Mouse (Mus musculus): ENCODE measurements at regions not wholly inside any gene's neighbourhood (a gene's known extent, or its start where the extent isn't known, plus 50 kb on each side); places are given as distances from the start of the nearest gene placed in this dataset.
A peak's percentile ranks its signal among the peaks of the same experiment; 100 is the strongest.

DNA sequence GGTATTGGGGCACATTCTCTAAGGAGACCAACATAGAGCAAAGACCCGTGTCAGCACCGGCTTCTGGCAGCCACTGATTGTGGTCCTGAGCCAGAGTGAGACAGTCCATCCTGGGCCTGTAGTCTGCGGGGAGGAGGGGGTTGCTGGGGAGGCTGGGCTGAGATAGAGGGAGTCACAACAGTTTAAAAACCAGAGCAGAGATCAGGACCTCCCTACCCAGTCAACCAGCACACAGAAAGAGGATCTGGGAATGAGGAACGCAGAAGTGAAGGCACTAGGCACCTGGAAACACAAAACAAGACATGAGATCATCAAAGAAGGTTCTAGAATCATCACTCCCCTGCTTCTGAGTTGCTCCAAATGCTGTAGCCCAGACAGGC lies 72.4 kb upstream of the Frmd6 start:
- CTCF ChIA-PET, result no interaction called here

DNA sequence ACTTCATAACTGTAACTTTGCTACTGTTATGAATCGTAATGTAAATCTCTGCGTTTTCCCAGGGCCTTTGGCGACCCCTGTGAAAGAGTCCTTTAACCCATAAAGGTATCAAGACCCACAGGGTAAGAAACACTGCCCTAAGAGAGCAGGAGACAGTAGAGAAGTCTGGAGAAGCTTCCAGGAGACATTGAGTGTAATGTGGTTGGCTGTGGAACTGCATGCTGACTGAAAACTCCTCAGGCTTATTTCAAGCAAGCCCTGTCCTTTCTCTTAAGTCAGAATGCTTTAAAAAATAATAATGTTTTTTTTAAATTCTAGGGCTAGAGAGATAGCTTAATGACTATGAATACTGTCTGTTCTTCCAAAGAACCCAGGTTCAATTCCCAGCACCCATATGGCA lies 71.9 kb upstream of the Frmd6 start:
- DNase-seq (ENCODE audit: low read depth, low spot score) (no peak), ATAC-seq (no peak)

More for the DNA sequence above, 72.4 kb upstream of the Frmd6 start:
- H3K27me3 ChIP-seq, result no peaks in the 10 kb centered on the region
- no peak for DNase-seq (ENCODE audit: low read depth, low spot score)
- TF ChIP-seq CTCF (IDR thresholded peaks at IDR 0.05), result no peak
- in situ Hi-C loops (cut with MboI; ENCODE audit: low pct_unique_long_range_greater_than_20kb), result no loop called here
- no peak for ATAC-seq
- POLR2A ChIA-PET, result no interaction called here

DNA sequence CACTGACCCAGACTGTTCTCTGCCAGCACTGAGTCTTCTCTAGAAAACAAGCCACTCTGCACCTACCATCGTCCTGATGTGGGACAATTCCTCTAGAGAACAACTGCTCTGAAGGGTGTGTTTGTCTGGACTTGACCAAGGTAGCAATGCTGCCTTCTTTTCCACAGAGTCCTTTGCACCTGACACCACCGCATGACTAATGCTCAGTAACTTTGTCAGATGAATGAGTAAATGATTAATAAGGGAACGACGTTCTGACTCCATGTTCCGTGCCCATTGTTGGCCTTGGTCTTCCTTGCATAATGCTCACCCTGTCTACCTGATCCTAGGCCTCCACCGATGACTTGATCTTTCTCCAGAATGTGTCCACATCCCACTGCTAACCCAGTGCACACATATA lies 67.2 kb upstream of the Frmd6 start:
- POLR2A ChIA-PET, result no interaction called here
- in situ Hi-C loops (cut with MboI; ENCODE audit: low pct_unique_long_range_greater_than_20kb), result no loop called here
- CTCF ChIA-PET, result no interaction called here

More for the DNA sequence above, 71.9 kb upstream of the Frmd6 start:
- in situ Hi-C loops (cut with MboI; ENCODE audit: low pct_unique_long_range_greater_than_20kb), result no loop called here
- CTCF ChIA-PET, result no interaction called here
- H3K27me3 ChIP-seq, result no peaks in the 10 kb centered on the region
- TF ChIP-seq CTCF (IDR thresholded peaks at IDR 0.05), result no peak
- POLR2A ChIA-PET, result no interaction called here

DNA sequence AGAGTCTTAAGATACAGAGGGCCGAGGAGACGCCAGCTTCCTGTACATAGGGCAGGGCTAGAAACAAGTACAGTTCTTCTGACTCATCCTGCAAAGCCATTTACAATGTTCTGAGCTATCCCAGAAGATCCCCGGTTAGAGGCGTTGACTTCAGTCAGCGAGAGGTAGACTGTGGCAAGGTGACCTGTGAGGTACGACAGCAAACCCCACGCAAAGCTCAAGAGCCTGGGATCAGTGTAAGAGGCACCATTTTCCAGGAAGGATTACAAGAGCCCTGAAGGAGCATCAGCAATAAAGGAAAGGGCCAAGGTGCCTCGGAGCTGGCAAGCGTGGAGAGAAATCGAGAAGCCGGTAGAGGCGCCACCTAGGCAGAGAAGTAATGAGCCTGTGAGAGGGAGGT lies 61.8 kb upstream of the Frmd6 start:
- in situ Hi-C loops (cut with MboI; ENCODE audit: low pct_unique_long_range_greater_than_20kb), result loop anchor here (10.0 kb wide), 1 partner anchor 151 kb away; no protein-coding TSS in a partner anchor
- ATAC-seq (no peak), DNase-seq (ENCODE audit: low read depth, low spot score) (no peak)
- ChIA-PET POLR2A (no interaction called here), CTCF (no interaction called here)
- no peaks in the 10 kb centered on the region for H3K27me3 ChIP-seq
- TF ChIP-seq CTCF (IDR thresholded peaks at IDR 0.05), result no peak

More for the DNA sequence above, 67.2 kb upstream of the Frmd6 start:
- no peaks in the 10 kb centered on the region for H3K27me3 ChIP-seq
- ATAC-seq (no peak), DNase-seq (ENCODE audit: low read depth, low spot score) (no peak)
- no peak for TF ChIP-seq CTCF (IDR thresholded peaks at IDR 0.05)

DNA sequence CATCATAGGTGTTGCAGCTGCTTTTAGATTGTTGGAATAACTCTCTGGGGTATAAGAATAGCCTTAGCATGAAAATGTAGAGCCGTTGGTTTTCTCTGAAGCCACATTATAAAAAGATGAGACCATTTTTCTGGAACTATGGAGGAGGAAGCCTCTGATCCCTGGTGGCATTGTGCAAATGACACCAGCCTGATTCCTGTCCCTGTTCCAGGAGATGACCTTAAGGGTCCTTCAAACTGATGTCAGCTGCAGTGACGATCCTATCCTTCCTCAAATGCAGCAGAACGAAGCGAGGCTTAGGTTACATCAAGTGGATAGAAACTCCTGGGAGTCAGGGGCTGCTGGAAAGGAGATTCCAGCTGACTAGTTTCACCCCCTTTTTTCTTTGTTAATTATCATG lies 59.0 kb upstream of the Frmd6 start:
- no peaks in the 10 kb centered on the region for H3K27me3 ChIP-seq
- ATAC-seq, result no peak
- in situ Hi-C loops (cut with MboI; ENCODE audit: low pct_unique_long_range_greater_than_20kb), result loop anchor here (10.0 kb wide), 1 partner anchor 148 kb away; no protein-coding TSS in a partner anchor
- no peak for DNase-seq (ENCODE audit: low read depth, low spot score)
- CTCF ChIA-PET, result no interaction called here
- TF ChIP-seq CTCF (IDR thresholded peaks at IDR 0.05), result no peak
- POLR2A ChIA-PET, result interaction anchor here (0.7 kb wide), 1 partner anchor 711 kb away, joined by 3 read pairs; no protein-coding TSS in a partner anchor

DNA sequence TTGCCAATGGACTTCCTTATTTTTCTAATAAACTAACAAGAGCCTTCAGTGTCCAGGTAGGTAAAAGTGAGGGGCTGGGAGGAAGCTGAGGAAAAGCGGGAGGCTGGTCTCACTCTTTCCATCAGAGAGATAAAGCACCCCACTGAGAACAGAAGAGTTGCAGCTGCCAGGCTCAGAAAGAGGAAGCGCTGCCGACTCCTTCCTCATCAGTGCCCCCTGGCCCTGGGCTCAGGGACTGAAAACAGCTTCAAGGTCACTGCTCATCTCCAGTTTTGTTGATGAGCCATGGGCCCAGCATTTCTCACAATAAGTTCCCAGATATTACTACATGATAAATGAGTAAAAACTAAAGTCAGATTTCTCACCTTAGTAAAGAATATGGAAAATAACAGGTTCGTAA lies 57.4 kb upstream of the Frmd6 start:
- ChIA-PET POLR2A (interaction anchor here (1.2 kb wide), 1 partner anchor 58 kb away, joined by 3 read pairs; no protein-coding TSS in a partner anchor), CTCF (interaction anchor here (2.0 kb wide), 1 partner anchor 11 kb away, joined by 8 read pairs; no protein-coding TSS in a partner anchor)
- H3K27me3 ChIP-seq, result no peaks in the 10 kb centered on the region
- in situ Hi-C loops (cut with MboI; ENCODE audit: low pct_unique_long_range_greater_than_20kb), result loop anchor here (10.0 kb wide), 1 partner anchor 147 kb away; no protein-coding TSS in a partner anchor
- ATAC-seq (no peak), DNase-seq (ENCODE audit: low read depth, low spot score) (no peak)
- TF ChIP-seq CTCF (IDR thresholded peaks at IDR 0.05), result no peak

DNA sequence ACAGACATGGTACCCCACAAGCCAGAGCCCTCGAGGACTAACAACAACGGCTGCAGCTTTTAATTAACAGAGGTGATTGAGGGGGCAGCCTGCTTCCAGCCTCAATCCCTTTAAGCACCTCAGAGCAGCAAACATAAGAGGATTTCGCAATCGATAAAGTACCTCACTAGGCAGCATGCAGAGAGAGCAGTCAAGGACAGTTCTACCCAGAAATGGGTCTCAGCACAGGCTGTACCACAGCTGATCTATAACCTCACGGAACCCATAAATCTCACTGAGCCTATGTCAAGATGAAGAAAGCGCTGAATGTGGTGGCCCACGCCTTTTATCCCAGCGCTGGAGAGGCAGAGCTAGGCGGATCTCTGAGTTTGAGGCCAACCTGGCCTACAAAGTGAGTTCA lies 56.6 kb upstream of the Frmd6 start:
- DNase-seq (ENCODE audit: low read depth, low spot score), result no peak

DNA sequence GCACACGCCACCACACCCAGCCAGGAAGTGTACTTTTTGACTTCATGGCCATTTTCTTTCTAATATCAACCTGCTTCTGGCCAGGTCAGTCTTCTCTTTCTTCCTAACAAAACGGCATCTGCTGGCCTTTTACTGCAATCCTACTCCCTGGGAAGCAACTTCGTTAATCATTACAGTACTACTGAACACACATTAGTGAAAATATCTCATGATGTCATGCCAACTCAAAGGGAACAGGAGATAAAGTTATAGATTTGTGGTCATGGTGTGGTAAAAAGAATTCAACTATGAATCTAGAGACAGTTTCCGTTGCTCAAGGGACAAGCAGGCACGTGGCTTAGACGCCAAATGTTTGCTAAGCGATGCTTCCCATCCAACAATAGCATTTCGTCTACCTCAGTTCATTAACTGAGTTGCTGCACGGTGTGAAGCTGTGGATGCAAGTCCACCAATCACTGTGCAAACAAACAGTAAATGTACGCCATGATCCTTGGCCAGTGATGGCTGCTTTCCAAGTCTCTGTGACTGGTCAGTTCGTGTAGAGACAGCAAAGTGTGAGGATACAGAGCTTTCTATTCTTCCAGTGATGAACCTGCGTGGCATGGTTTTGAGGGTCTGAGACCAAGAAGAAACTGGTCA lies 55.7 kb upstream of the Frmd6 start:
- peak; percentile 94 for DNase-seq (ENCODE audit: low read depth, low spot score)

More for the DNA sequence above, 56.6 kb upstream of the Frmd6 start:
- ChIA-PET POLR2A (interaction anchor here (1.2 kb wide), 1 partner anchor 57 kb away, joined by 3 read pairs; no protein-coding TSS in a partner anchor), CTCF (interaction anchor here (2.0 kb wide), 1 partner anchor 10 kb away, joined by 8 read pairs; no protein-coding TSS in a partner anchor)
- TF ChIP-seq CTCF (IDR thresholded peaks at IDR 0.05), result no peak
- ATAC-seq, result no peak
- no peaks in the 10 kb centered on the region for H3K27me3 ChIP-seq
- in situ Hi-C loops (cut with MboI; ENCODE audit: low pct_unique_long_range_greater_than_20kb), result loop anchor here (10.0 kb wide), 1 partner anchor 146 kb away; no protein-coding TSS in a partner anchor

DNA sequence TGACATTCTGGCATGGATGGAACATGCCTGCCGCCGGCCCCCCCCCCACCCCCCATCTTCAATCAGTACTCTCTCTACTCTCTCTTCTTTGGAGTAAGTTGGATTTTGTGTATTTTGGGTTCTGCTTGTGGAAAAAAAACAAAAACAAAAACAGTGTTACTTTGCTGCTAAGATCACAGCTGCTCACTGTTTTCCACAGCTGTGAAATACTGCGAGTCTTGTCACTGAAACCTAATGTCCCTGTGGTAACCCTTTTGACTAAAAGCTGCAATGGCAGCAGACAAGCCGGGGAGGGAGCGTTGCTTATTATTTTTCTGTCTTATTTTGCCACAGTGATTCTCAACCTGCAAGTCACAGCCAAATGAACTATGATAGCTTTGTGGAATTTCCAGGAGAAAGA lies 51.3 kb upstream of the Frmd6 start:
- no peak for TF ChIP-seq CTCF (IDR thresholded peaks at IDR 0.05)
- ChIA-PET CTCF (no interaction called here), POLR2A (interaction anchor here (0.6 kb wide), 1 partner anchor 186 kb away, joined by 3 read pairs; no protein-coding TSS in a partner anchor)
- ATAC-seq (no peak), DNase-seq (ENCODE audit: low read depth, low spot score) (no peak)
- no peaks in the 10 kb centered on the region for H3K27me3 ChIP-seq
- in situ Hi-C loops (cut with MboI; ENCODE audit: low pct_unique_long_range_greater_than_20kb), result loop anchor here (10.0 kb wide), 1 partner anchor 279 kb away; no protein-coding TSS in a partner anchor

More for the DNA sequence above, 55.7 kb upstream of the Frmd6 start:
- ChIA-PET CTCF (no interaction called here), POLR2A (no interaction called here)
- TF ChIP-seq CTCF (IDR thresholded peaks at IDR 0.05), result no peak
- no peaks in the 10 kb centered on the region for H3K27me3 ChIP-seq
- ATAC-seq, result peak; percentile 83
- in situ Hi-C loops (cut with MboI; ENCODE audit: low pct_unique_long_range_greater_than_20kb), result loop anchor here (10.0 kb wide), 2 partner anchors 145 to 275 kb away; no protein-coding TSS in a partner anchor

DNA sequence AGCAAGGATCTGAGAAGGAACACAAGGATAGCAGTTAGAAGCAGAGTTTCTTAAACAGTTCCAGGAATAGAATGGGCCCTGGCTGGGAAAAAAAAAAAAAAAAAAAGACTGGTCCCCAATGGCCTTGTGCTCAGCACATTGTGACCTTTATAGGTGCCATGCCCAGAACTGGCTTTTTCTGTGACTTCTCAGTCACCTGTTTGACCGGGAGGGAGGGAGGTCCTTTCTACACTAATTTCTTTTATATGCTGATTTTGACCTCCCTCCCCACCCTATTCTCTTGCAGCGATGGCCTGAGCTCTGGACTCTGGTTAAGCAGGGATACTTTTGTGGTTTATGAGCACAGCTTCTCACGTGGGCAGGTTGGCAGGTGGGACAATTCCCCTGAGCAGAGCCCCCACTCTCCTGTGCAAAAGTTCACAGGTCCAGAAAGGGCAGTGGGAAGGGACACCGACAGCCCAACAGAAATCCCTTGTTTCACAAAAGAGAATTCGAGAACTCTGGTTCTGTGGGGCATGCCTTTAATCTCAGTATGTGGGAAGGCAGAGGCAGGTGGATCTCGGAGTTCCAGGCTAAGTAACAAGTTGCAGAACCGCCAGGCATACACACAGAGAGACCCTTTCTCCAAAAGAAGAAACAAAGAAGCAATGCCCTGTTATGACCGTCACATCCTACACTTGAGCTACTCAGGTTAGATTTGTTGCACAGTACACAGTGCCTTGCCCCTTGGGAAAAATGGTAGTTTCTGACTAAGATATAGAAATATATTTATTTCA lies 50.3 kb upstream of the Frmd6 start:
- POLR2A ChIA-PET, result no interaction called here
- ATAC-seq, result no peak
- no peak for TF ChIP-seq CTCF (IDR thresholded peaks at IDR 0.05)
- DNase-seq (ENCODE audit: low read depth, low spot score), result no peak
- in situ Hi-C loops (cut with MboI; ENCODE audit: low pct_unique_long_range_greater_than_20kb), result loop anchor here (10.0 kb wide), 1 partner anchor 280 kb away; no protein-coding TSS in a partner anchor
- H3K27me3 ChIP-seq, result no peaks in the 10 kb centered on the region
- CTCF ChIA-PET, result no interaction called here
